Mouse (Mus musculus) ovary, postnatal 36 days (tissue): ENCODE results near the gene Fam43b.

Experiments
- DNase-seq: peaks from one replicate; pipeline ENCODE4 v3.0.0; 2022; ENCODE audit warnings: low spot score, mixed read lengths

The Fam43b gene

GRCm38 (mm10) chr4:138348716-138349115 is 47.6 kb downstream of the Fam43b start:
- no peak for DNase-seq

GRCm38 (mm10) chr4:138347280-138347679 is 49.0 kb downstream of the Fam43b start:
- no peak for DNase-seq

GRCm38 (mm10) chr4:138344891-138345545 is 51.3 kb downstream of the Fam43b start:
- DNase-seq: no peak
